Mouse (Mus musculus) gastrocnemius, postnatal 25 days (tissue): ENCODE measurements around the gene Ccdc97. TPM values are rescaled to one million over a fixed set of nuclear protein-coding genes. Genes with fewer than 3 reads are reported as not detected.

ENCODE experiments used
- DNase-seq: peaks from one replicate; pipeline ENCODE4 v3.0.0; 2022
- total RNA-seq, 2 experiments: library from RNA; stranded (reverse); gene quantifications; 1 replicate in 1 of 2; 2 replicates in 1 of 2; pipeline ENCODE4 v1.2.3; 2021

The Ccdc97 gene
- total RNA-seq, 2 experiments from 2014 or later, result 33.6 to 36.2 TPM

GRCm38 (mm10) chr7:25666381-25666780 is 52.5 kb downstream of the Ccdc97 start:
- DNase-seq, result no peak

Other genes starting within 250 kb of the Ccdc97 start
- gene Ceacam1, start 241.5 kb downstream of the Ccdc97 start, total RNA-seq, result 1 to 10 TPM; 4.1 to 5.2 TPM
- under 1 TPM; 0.49 to 0.59 TPM for gene Ceacam2, start 179.2 kb downstream of the Ccdc97 start, total RNA-seq
- gene Erich4, start 103.2 kb downstream of the Ccdc97 start, total RNA-seq, result not detected
- 10 to 100 TPM; 36.9 to 38.6 TPM for gene Dmac2, start 99.7 kb downstream of the Ccdc97 start, total RNA-seq
- 1 to 10 TPM in 1 of 2 experiments, under 1 TPM in 1; 0.87 to 1.5 TPM for gene B3gnt8, start 92.4 kb downstream of the Ccdc97 start, total RNA-seq
- 10 to 100 TPM; 73.7 to 80.6 TPM for gene Bckdha, start 60.1 kb downstream of the Ccdc97 start, total RNA-seq
- 10 to 100 TPM; 19.5 to 20.8 TPM for gene Exosc5, start 59.9 kb downstream of the Ccdc97 start, total RNA-seq
- gene Tmem91, start 43.9 kb downstream of the Ccdc97 start, total RNA-seq, result not detected
- 1 to 10 TPM; 8.4 to 8.8 TPM for gene B9d2, start 38.3 kb downstream of the Ccdc97 start, total RNA-seq
- 1 to 10 TPM; 6.3 to 7.2 TPM for gene Tgfb1, start 32.1 kb downstream of the Ccdc97 start, total RNA-seq
- 10 to 100 TPM; 55.3 to 57.2 TPM for gene Hnrnpul1, start 35.7 kb upstream of the Ccdc97 start, total RNA-seq
- gene Axl, start 69.6 kb upstream of the Ccdc97 start, total RNA-seq, result 10 to 100 TPM; 41.1 to 42.4 TPM
- under 1 TPM; 0.13 to 0.16 TPM for gene Cyp2s1, start 97.8 kb upstream of the Ccdc97 start, total RNA-seq
- gene Cyp2b10, start 178.5 kb upstream of the Ccdc97 start, total RNA-seq, result not detected